Mouse (Mus musculus) thymus, adult 18-20 months (tissue): ENCODE data around the gene Mmachc.
"Not testable (repeated sequence)": the region's sequence is repeated elsewhere in the genome, so short reads cannot be mapped to it uniquely, and the experiment has no call there.

Experiments used
- DNase-seq, 2 experiments: peaks; one replicate each; pipeline ENCODE4 v3.0.0; 2022; ENCODE audit warnings: mixed read lengths in 2 of 2

The Mmachc gene

GRCm38 (mm10) chr4:116689309-116689876 lies 18.8 kb downstream of the Mmachc start:
- no peak for DNase-seq

GRCm38 (mm10) chr4:116687041-116687440 lies 21.2 kb downstream of the Mmachc start:
- no peak for DNase-seq

- DNase-seq = peak; percentile 86 to 93
These were observed 22.7 kb downstream of the Mmachc start, which contains the start of gene Prdx1 for GRCm38 (mm10) chr4:116685402-116686061. Gene Prdx1 (plus strand): TSS chr4:116685544.

GRCm38 (mm10) chr4:116684665-116685064 lies 23.5 kb downstream of the Mmachc start:
- DNase-seq = no peak

- no peak for DNase-seq
These were observed 24.2 kb downstream of the Mmachc start for GRCm38 (mm10) chr4:116683957-116684356.

GRCm38 (mm10) chr4:116680521-116680920 lies 27.7 kb downstream of the Mmachc start:
- not testable (repeated sequence) for DNase-seq

GRCm38 (mm10) chr4:116679141-116679540 lies 29.1 kb downstream of the Mmachc start:
- DNase-seq = no peak

GRCm38 (mm10) chr4:116677808-116678207 lies 30.4 kb downstream of the Mmachc start:
- no peak for DNase-seq

- DNase-seq = no peak
These were observed 32.2 kb downstream of the Mmachc start for GRCm38 (mm10) chr4:116676027-116676426.

- DNase-seq = not testable (repeated sequence)
These were observed 33.4 kb downstream of the Mmachc start for GRCm38 (mm10) chr4:116674761-116675160.

- peak in 1 of 2 experiments; percentile 3 for DNase-seq
These were observed 35.4 kb downstream of the Mmachc start for GRCm38 (mm10) chr4:116672785-116673184.

GRCm38 (mm10) chr4:116669291-116669690 lies 38.9 kb downstream of the Mmachc start:
- no peak for DNase-seq

GRCm38 (mm10) chr4:116668145-116668544 lies 40.1 kb downstream of the Mmachc start:
- DNase-seq = no peak

- no peak for DNase-seq
These were observed 41.6 kb downstream of the Mmachc start for GRCm38 (mm10) chr4:116666625-116667024.

- no peak for DNase-seq
These were observed 46.2 kb downstream of the Mmachc start for GRCm38 (mm10) chr4:116661998-116662397.

- DNase-seq = no peak
These were observed 47.4 kb downstream of the Mmachc start for GRCm38 (mm10) chr4:116660829-116661228.

- DNase-seq = not testable (repeated sequence)
These were observed 48.3 kb downstream of the Mmachc start for GRCm38 (mm10) chr4:116659916-116660315.

- DNase-seq = no peak
These were observed 48.7 kb downstream of the Mmachc start for GRCm38 (mm10) chr4:116659474-116659873.

- DNase-seq = no peak
These were observed 50.2 kb downstream of the Mmachc start for GRCm38 (mm10) chr4:116657971-116658370.

GRCm38 (mm10) chr4:116655658-116656057 lies 52.5 kb downstream of the Mmachc start:
- DNase-seq = no peak

- DNase-seq = no peak
These were observed 53.1 kb downstream of the Mmachc start for GRCm38 (mm10) chr4:116655100-116655499.

- DNase-seq = no peak
These were observed 55.0 kb downstream of the Mmachc start for GRCm38 (mm10) chr4:116653228-116653627.
